Mouse (Mus musculus) lung, embryonic 15.5 days (tissue): ENCODE data around the gene Trim31. TPM values are rescaled to one million over a fixed set of nuclear protein-coding genes. Genes with fewer than 3 reads are reported as not detected.
"Not testable (repeated sequence)": the region's sequence is repeated elsewhere in the genome, so short reads cannot be mapped to it uniquely, and the experiment has no call there.

Experiments
- ATAC-seq: fragments of 200-750 bp; cut with Nextera tagmentation; 2 replicates; pipeline ENCODE4 v1.8.0; 2017; ENCODE audit warnings: moderate number of reproducible peaks, borderline replicate concordance; ENCODE audit not compliant: low FRiP score, low TSS enrichment; ENCODE audit errors: extremely low read depth
- H3K27ac ChIP-seq: fragments of 300-500 bp; sonication (generic); 2 replicates; pipeline ENCODE4 v1.5.1; 2015; ENCODE audit warnings: moderate library complexity, mild to moderate bottlenecking, inconsistent platforms
- H3K27me3 ChIP-seq: fragments of 300-500 bp; sonication (generic); 2 replicates; pipeline ENCODE4 v1.6.1; 2015; ENCODE audit warnings: inconsistent platforms
- H3K36me3 ChIP-seq: fragments of 300-500 bp; sonication (generic); 2 replicates; pipeline ENCODE4 v1.6.1; 2015; ENCODE audit warnings: inconsistent platforms
- H3K4me1 ChIP-seq: fragments of 300-500 bp; sonication (generic); 2 replicates; pipeline ENCODE4 v1.6.1; 2015; ENCODE audit warnings: inconsistent platforms
- H3K4me2 ChIP-seq: fragments of 300-500 bp; sonication (generic); 2 replicates; pipeline ENCODE4 v1.6.1; 2015; ENCODE audit warnings: inconsistent platforms, mild to moderate bottlenecking, moderate library complexity
- H3K4me3 ChIP-seq: fragments of 300-500 bp; sonication (generic); 2 replicates; pipeline ENCODE4 v1.5.1; 2015; ENCODE audit warnings: mild to moderate bottlenecking, inconsistent platforms
- H3K9ac ChIP-seq: fragments of 300-500 bp; sonication (generic); 2 replicates; pipeline ENCODE4 v1.6.1; 2015; ENCODE audit warnings: inconsistent platforms
- H3K9me3 ChIP-seq: fragments of 300-500 bp; sonication (generic); 2 replicates; pipeline ENCODE4 v1.6.1; 2016; ENCODE audit warnings: inconsistent platforms
- WGBS: fragments of 180-500 bp; shearing (Covaris S2); methylation state at CpG from one replicate; pipeline ENCODE4 v1.1.7; 2015; 5-methylcytosine and 5-hydroxymethylcytosine counted together
- polyA plus RNA-seq: library from polyadenylated mRNA; unstranded; fragments of >200 nt; fragmentation: Nextera tagmentation; extraction: Ambion mirVana; gene quantifications from 2 replicates; pipeline ENCODE4 v1.2.1, GENCODE M21; 2015

Gene Trim31
- polyA plus RNA-seq, 1 experiment from 2014 or later = 0.16 TPM

- Histone ChIP-seq H3K4me3 (0 out of 2 replicates have a peak within 1 kb of the TSS, but pooled peaks have one; percentile 7), H3K4me2 (no peak within 1 kb of the TSS), H3K9ac (no peak within 1 kb of the TSS), H3K9me3 (no peaks in the 10 kb centered on the region), H3K4me1 (no peaks in the 10 kb centered on the region; the same call in 1 of the 2 replicates), H3K36me3 (no peaks in the 10 kb centered on the region), H3K27me3 (peaks cover 26% of the 10 kb centered on the region), H3K27ac (no peak within 1 kb of the TSS)
- peak; percentile 55; the same call in 1 of the 2 replicates for ATAC-seq
- WGBS = 62% methylated on average over 4 of the region's 4 CpGs
These were observed 28.5 kb upstream of the Trim31 start, which contains the start of gene Trim10 for GRCm38 (mm10) chr17:36869284-36869954. Gene Trim10 (plus strand): TSS chr17:36869574.

- Histone ChIP-seq H3K4me3 (0 out of 2 replicates have a peak overlapping the region, but pooled peaks have one; percentile 7), H3K4me2 (no peak overlapping the region), H3K9me3 (no peaks in the 10 kb centered on the region), H3K36me3 (no peaks in the 10 kb centered on the region), H3K27me3 (peaks cover 19% of the 10 kb centered on the region), H3K4me1 (no peaks in the 10 kb centered on the region; the same call in 1 of the 2 replicates), H3K9ac (no peak overlapping the region), H3K27ac (no peak overlapping the region)
- WGBS = 57% methylated on average over 25 of the region's 25 CpGs
- ATAC-seq = peak; percentile 44; the same call in 1 of the 2 replicates
These were observed 27.7 kb upstream of the Trim31 start for GRCm38 (mm10) chr17:36869955-36870810.

DNA sequence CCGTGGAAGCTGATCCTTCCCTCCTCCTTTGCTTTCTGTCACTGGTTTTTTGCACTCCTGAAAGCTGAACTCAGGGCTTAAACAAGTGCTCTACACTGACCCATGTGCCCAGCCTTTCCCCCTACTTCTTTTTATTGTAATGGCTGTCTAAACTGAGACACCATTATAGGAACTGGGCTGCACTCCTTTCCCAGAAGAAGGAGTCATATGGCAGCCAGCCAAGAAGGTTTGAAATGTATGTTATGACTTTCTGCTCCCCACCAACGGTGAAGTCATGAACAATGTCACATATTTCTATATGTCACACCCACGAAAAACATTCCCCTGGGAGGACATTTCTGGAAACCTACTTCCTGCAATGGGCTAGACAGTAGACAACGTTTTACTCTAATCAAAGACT lies 23.3 kb upstream of the Trim31 start:
- ATAC-seq = no peak
- H3K27ac ChIP-seq = no peak overlapping the region
- H3K4me2 ChIP-seq = no peak overlapping the region
- 41% methylated on average over 4 of the region's 4 CpGs for WGBS
- H3K27me3 ChIP-seq = no peaks in the 10 kb centered on the region
- H3K36me3 ChIP-seq = no peaks in the 10 kb centered on the region
- no peak overlapping the region for H3K4me3 ChIP-seq
- H3K9me3 ChIP-seq = no peaks in the 10 kb centered on the region
- H3K9ac ChIP-seq = no peak overlapping the region
- H3K4me1 ChIP-seq = no peaks in the 10 kb centered on the region; the same call in 1 of the 2 replicates

DNA sequence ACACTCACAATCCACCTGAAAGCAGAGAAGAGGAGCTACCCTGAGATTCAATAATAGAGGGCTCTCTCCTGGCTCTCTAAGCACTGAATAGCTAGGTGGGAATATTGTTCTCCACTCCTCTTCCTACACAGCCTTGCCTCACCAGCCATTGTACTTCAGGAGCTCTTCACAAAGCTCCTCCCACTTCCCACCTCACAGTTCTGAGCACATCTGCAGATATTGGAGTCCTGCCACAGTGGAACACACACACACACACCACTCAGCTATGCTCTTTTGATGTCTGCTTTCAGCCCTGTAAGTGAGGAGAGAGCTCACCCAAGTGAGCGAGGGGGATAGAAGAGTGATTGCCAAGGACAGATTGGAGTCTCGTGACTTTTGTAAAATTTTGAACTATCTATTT lies 14.6 kb upstream of the Trim31 start:
- ATAC-seq = peak; percentile 39; the same call in 1 of the 2 replicates
- Histone ChIP-seq H3K36me3 (no peaks in the 10 kb centered on the region), H3K9me3 (no peaks in the 10 kb centered on the region), H3K4me3 (no peak overlapping the region), H3K4me1 (no peaks in the 10 kb centered on the region), H3K4me2 (no peak overlapping the region), H3K9ac (no peak overlapping the region), H3K27me3 (no peaks in the 10 kb centered on the region), H3K27ac (no peak overlapping the region)
- 34% methylated on average over 2 of the region's 2 CpGs for WGBS

DNA sequence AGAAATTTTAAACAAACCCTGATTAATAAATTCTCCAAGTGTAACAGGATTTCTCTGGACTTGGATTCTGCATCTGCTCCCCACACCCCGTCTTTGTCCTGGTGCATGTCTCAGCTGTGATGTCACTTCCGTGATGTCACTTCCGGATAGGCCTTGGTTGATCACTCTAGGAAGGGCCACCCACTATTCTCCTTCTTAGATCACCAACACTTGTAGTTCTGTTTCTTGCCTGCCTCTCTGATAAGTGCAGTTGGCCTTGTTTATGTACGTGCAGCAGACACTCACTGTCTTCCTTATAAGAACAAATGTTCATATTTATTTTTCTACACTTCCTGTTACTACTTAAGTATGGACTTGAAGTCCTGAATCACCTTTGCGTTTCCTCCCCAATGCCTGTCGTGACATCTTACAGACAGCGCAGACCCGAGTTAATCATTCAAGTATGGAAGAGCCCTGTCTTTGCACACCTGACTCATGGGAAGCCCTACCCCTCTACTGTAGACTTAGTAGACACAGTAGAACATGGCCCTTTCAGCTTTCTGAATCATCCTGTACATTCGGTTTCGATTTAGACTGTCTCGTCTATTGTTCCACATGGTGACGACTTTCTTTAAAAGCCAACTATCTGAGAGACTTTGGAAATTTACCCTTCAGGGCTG lies 12.7 kb upstream of the Trim31 start:
- Histone ChIP-seq H3K27me3 (0 out of 2 replicates have a peak, but pooled peaks cover 4% of the 10 kb centered on the region), H3K4me3 (no peak overlapping the region), H3K9me3 (no peaks in the 10 kb centered on the region), H3K9ac (no peak overlapping the region), H3K36me3 (no peaks in the 10 kb centered on the region), H3K4me1 (no peaks in the 10 kb centered on the region), H3K27ac (no peak overlapping the region), H3K4me2 (no peak overlapping the region)
- ATAC-seq = no peak
- 83% methylated on average over 12 of the region's 12 CpGs for WGBS

DNA sequence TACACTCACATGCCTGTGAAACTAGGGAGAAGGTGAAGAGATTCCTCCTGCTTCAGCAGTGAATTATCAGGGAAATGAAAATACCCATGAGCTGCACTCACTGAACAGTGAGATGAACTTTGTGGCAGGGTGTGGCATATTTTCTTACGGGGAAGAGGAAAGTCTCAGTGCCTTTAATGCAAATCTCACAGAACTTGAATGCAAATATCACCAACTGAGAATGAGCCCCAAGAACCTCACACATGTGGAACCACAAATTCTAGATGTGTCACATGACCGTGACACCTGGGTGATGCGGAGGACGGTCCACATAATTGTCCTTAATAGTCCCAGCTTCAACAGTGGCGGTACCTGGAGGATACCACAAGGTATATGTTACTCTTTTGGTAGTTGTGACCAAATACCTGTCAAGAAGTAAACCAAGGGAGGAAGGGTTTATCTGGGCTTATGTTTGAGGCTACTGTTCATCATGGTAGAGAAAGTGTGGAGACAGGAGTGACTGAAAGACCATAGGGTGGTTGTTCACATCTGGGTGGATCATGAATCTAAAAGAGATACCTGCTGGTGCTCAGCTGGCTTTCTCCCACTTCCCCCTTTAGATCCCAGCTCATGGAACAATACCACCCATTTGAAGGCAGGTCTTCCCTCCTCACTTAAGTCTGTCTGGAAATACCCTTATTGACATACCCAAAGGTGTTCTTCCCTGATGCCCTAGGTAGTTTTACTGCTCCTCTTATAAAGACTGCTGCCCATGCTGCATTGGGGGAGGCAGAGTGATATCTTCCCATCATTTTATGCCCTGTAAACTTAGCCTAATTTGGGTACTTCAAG lies 7.6 kb upstream of the Trim31 start, which contains the start of gene Trim40:
Gene Trim40, minus strand, starts transcription at position 51 of the 831 bp plus-strand sequence.
- Histone ChIP-seq H3K9ac (no peak within 1 kb of the TSS), H3K9me3 (no peaks in the 10 kb centered on the region), H3K27me3 (0 out of 2 replicates have a peak, but pooled peaks cover 4% of the 10 kb centered on the region), H3K27ac (no peak within 1 kb of the TSS), H3K36me3 (no peaks in the 10 kb centered on the region), H3K4me2 (no peak within 1 kb of the TSS), H3K4me1 (no peaks in the 10 kb centered on the region), H3K4me3 (no peak within 1 kb of the TSS)
- ATAC-seq = no peak
- 86% methylated on average over 5 of the region's 5 CpGs for WGBS

- WGBS = 94% methylated on average over 1 of the region's 1 CpGs
- not testable (repeated sequence) for H3K4me2 ChIP-seq, ATAC-seq, H3K36me3 ChIP-seq, H3K9me3 ChIP-seq, H3K9ac ChIP-seq, H3K27me3 ChIP-seq, H3K27ac ChIP-seq, H3K4me3 ChIP-seq, H3K4me1 ChIP-seq
These were observed 6.4 kb upstream of the Trim31 start for GRCm38 (mm10) chr17:36891496-36891895.

GRCm38 (mm10) chr17:36892362-36892761 lies 5.6 kb upstream of the Trim31 start:
- H3K9ac ChIP-seq = no peak overlapping the region
- WGBS = 9% methylated on average over 2 of the region's 2 CpGs
- no peak overlapping the region for H3K4me2 ChIP-seq
- no peaks in the 10 kb centered on the region for H3K4me1 ChIP-seq
- no peaks in the 10 kb centered on the region for H3K9me3 ChIP-seq
- H3K27ac ChIP-seq = no peak overlapping the region
- no peaks in the 10 kb centered on the region for H3K36me3 ChIP-seq
- ATAC-seq = no peak
- 0 out of 2 replicates have a peak, but pooled peaks cover 4% of the 10 kb centered on the region for H3K27me3 ChIP-seq
- H3K4me3 ChIP-seq = no peak overlapping the region

DNA sequence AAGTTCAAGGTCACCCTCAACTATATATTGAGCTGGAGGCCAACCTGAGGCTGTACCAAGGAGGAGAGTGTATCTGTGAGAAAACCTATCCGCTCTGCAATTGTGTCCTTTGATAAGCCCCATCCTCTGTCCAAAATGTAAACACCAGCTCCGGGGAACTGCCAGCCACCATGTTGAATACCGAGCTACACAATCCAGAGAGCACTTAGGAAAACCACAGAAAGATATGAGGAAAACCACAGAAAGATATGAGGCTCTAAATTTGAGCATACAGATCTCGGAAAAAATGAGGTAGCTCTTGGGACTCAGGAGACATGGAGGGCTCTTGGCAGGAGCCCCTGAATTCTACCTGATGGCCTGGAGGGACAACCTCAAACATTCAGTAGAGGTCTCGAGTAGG lies 4.5 kb upstream of the Trim31 start:
- 38% methylated on average over 5 of the region's 5 CpGs for WGBS
- Histone ChIP-seq H3K27ac (no peak overlapping the region), H3K9me3 (no peaks in the 10 kb centered on the region), H3K4me2 (no peak overlapping the region), H3K27me3 (0 out of 2 replicates have a peak, but pooled peaks cover 4% of the 10 kb centered on the region), H3K9ac (no peak overlapping the region), H3K4me1 (no peaks in the 10 kb centered on the region), H3K4me3 (no peak overlapping the region), H3K36me3 (no peaks in the 10 kb centered on the region)
- no peak for ATAC-seq

DNA sequence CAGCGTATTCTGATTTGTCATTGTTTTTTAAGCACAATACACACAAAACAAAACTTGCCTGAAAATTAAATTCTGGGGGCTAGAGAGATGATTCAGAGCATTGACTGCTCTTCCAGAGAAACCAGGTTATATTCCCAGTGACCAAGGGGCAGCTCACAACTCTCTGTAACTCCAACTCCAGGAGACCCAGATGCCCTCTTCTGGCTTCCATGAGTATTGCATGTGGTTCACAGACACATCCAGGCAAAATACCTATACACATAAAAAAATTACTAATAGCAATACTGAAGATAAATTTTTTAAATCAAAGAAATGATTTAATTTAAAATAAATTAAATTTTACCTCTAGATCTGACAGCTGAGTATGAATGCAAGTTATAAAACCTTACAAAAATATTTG lies 1.3 kb upstream of the Trim31 start:
- 93% methylated on average over 1 of the region's 1 CpGs for WGBS
- H3K9me3 ChIP-seq = no peaks in the 10 kb centered on the region

GRCm38 (mm10) chr17:36897065-36897464 lies 853 bp upstream of the Trim31 start:
- no peaks in the 10 kb centered on the region; the same call in 1 of the 2 replicates for H3K4me1 ChIP-seq
- no peaks in the 10 kb centered on the region for H3K36me3 ChIP-seq
- H3K27ac ChIP-seq = no peak overlapping the region
- no peaks in the 10 kb centered on the region for H3K27me3 ChIP-seq
- H3K4me2 ChIP-seq = no peak overlapping the region
- H3K9ac ChIP-seq = no peak overlapping the region
- no peak for ATAC-seq
- H3K9me3 ChIP-seq = no peaks in the 10 kb centered on the region
- no peak overlapping the region for H3K4me3 ChIP-seq

More for the DNA sequence above, 1.3 kb upstream of the Trim31 start:
- no peak overlapping the region for H3K9ac ChIP-seq
- no peaks in the 10 kb centered on the region; the same call in 1 of the 2 replicates for H3K4me1 ChIP-seq
- ATAC-seq = no peak
- H3K36me3 ChIP-seq = no peaks in the 10 kb centered on the region
- H3K27me3 ChIP-seq = no peaks in the 10 kb centered on the region
- no peak overlapping the region for H3K27ac ChIP-seq
- no peak overlapping the region for H3K4me3 ChIP-seq
- H3K4me2 ChIP-seq = no peak overlapping the region
